Mouse (Mus musculus): ENCODE measurements around the gene Lsm6.
"Not testable (repeated sequence)": the region's sequence is repeated elsewhere in the genome, so short reads cannot be mapped to it uniquely, and the experiment has no call there.

The Lsm6 gene

GRCm38 (mm10) chr8:78820673-78821310 lies at the start of gene Lsm6:
Gene Lsm6 (minus strand): TSS chr8:78821140.
- DNase-seq (ENCODE audit: low spot score), result peak; percentile 99

GRCm38 (mm10) chr8:78867036-78867435 lies 46.1 kb upstream of the Lsm6 start:
- no peak for DNase-seq (ENCODE audit: low spot score)

- DNase-seq (ENCODE audit: low spot score), result no peak
These were observed 42.1 kb upstream of the Lsm6 start for GRCm38 (mm10) chr8:78863001-78863400.

GRCm38 (mm10) chr8:78862046-78862445 lies 41.1 kb upstream of the Lsm6 start:
- DNase-seq (ENCODE audit: low spot score), result no peak

GRCm38 (mm10) chr8:78860789-78861188 lies 39.8 kb upstream of the Lsm6 start:
- DNase-seq (ENCODE audit: low spot score), result no peak

GRCm38 (mm10) chr8:78857421-78857820 lies 36.5 kb upstream of the Lsm6 start:
- DNase-seq (ENCODE audit: low spot score), result no peak

GRCm38 (mm10) chr8:78852279-78852678 lies 31.3 kb upstream of the Lsm6 start:
- no peak for DNase-seq (ENCODE audit: low spot score)

GRCm38 (mm10) chr8:78847240-78847639 lies 26.3 kb upstream of the Lsm6 start:
- no peak for DNase-seq (ENCODE audit: low spot score)

- DNase-seq (ENCODE audit: low spot score), result no peak
These were observed 23.6 kb upstream of the Lsm6 start for GRCm38 (mm10) chr8:78844559-78844958.

- no peak for DNase-seq (ENCODE audit: low spot score)
These were observed 17.9 kb upstream of the Lsm6 start for GRCm38 (mm10) chr8:78838656-78839413.

- DNase-seq (ENCODE audit: low spot score), result no peak
These were observed 15.2 kb upstream of the Lsm6 start for GRCm38 (mm10) chr8:78836091-78836490.

GRCm38 (mm10) chr8:78828414-78828813 lies 7.5 kb upstream of the Lsm6 start:
- DNase-seq (ENCODE audit: low spot score), result no peak

GRCm38 (mm10) chr8:78824515-78824914 lies 3.6 kb upstream of the Lsm6 start:
- DNase-seq (ENCODE audit: low spot score), result no peak

GRCm38 (mm10) chr8:78819973-78820372 lies 967 bp downstream of the Lsm6 start:
- DNase-seq (ENCODE audit: low spot score), result not testable (repeated sequence)

GRCm38 (mm10) chr8:78814743-78815142 lies 6.2 kb downstream of the Lsm6 start:
- DNase-seq (ENCODE audit: low spot score), result no peak

- no peak for DNase-seq (ENCODE audit: low spot score)
These were observed 7.9 kb downstream of the Lsm6 start for GRCm38 (mm10) chr8:78813021-78813420.

- no peak for DNase-seq (ENCODE audit: low spot score)
These were observed 8.5 kb downstream of the Lsm6 start for GRCm38 (mm10) chr8:78812446-78812845.

GRCm38 (mm10) chr8:78811748-78812147 lies 9.2 kb downstream of the Lsm6 start:
- DNase-seq (ENCODE audit: low spot score), result no peak

- DNase-seq (ENCODE audit: low spot score), result no peak
These were observed 10.7 kb downstream of the Lsm6 start for GRCm38 (mm10) chr8:78810207-78810675.

GRCm38 (mm10) chr8:78809454-78810206 lies 11.3 kb downstream of the Lsm6 start:
- DNase-seq (ENCODE audit: low spot score), result no peak

- DNase-seq (ENCODE audit: low spot score), result no peak
These were observed 12.1 kb downstream of the Lsm6 start for GRCm38 (mm10) chr8:78808888-78809287.

GRCm38 (mm10) chr8:78808439-78808838 lies 12.5 kb downstream of the Lsm6 start:
- no peak for DNase-seq (ENCODE audit: low spot score)

- no peak for DNase-seq (ENCODE audit: low spot score)
These were observed 13.7 kb downstream of the Lsm6 start for GRCm38 (mm10) chr8:78807283-78807682.

Measured in testis, postnatal 10 days (tissue).